Mouse (Mus musculus) liver, embryonic 14 days (tissue): ENCODE measurements around the gene Klf11. TPM values are rescaled to one million over a fixed set of nuclear protein-coding genes. Genes with fewer than 3 reads are reported as not detected.

Source experiments
- polyA plus RNA-seq: library from polyadenylated mRNA; depleted of rRNA; stranded (reverse); fragments of >200 nt; gene quantifications from 2 replicates; pipeline ENCODE4 v1.2.3, GENCODE M21; 2012; rRNA removed

The Klf11 gene
- polyA plus RNA-seq, result 5.2 and 5.8 TPM in 2 replicates

GRCm38 (mm10) chr12:24651063-24651557, at the start of gene Klf11:
TSS of gene Klf11 (plus strand) at chr12:24651274.

GRCm38 (mm10) chr12:24681286-24682023, 30.4 kb downstream of the Klf11 start, which contains the start of gene Cys1:
TSS of gene Cys1 (minus strand) at chr12:24681813.

GRCm38 (mm10) chr12:24707954-24708823, 57.1 kb downstream of the Klf11 start, which contains the start of gene Rrm2:
TSS of gene Rrm2 (plus strand) at chr12:24708241.

Other genes with a start within 250 kb of the Klf11 start
- 4.7 and 5.4 TPM in 2 replicates for gene Taf1b, start 152.9 kb upstream of the Klf11 start, polyA plus RNA-seq
- 0.43 and 0.50 TPM in 2 replicates for gene Grhl1, start 79.0 kb upstream of the Klf11 start, polyA plus RNA-seq
- gene Cys1, start 30.5 kb downstream of the Klf11 start, polyA plus RNA-seq, result 0.88 and 0.92 TPM in 2 replicates
- 130 and 169 TPM in 2 replicates for gene Rrm2, start 57.0 kb downstream of the Klf11 start, polyA plus RNA-seq
- gene Mboat2, start 179.6 kb downstream of the Klf11 start, polyA plus RNA-seq, result 1.3 and 1.5 TPM in 2 replicates